Mouse (Mus musculus) megakaryocyte, embryonic 14.5 days (primary cell): ENCODE measurements around the gene Tmc4.

ENCODE experiments used
- FLI1 ChIP-seq: IDR thresholded peaks from 2 replicates; pipeline ENCODE4 v1.6.1; 2012; ENCODE audit warnings: low read length, inconsistent platforms, mixed read lengths
- GATA1 ChIP-seq: IDR thresholded peaks from 3 replicates; pipeline ENCODE4 v1.6.1; 2012; ENCODE audit warnings: mixed read lengths, low read length, inconsistent platforms, borderline replicate concordance

- TF ChIP-seq GATA1, result no peak
- TF ChIP-seq FLI1, result no peak
Observed at GRCm38 (mm10) chr7:3664524-3665214, 12.7 kb downstream of the Tmc4 start.
